Comparison of ENCODE assay signal across 8 mouse cellular contexts in the genomic region with DNA sequence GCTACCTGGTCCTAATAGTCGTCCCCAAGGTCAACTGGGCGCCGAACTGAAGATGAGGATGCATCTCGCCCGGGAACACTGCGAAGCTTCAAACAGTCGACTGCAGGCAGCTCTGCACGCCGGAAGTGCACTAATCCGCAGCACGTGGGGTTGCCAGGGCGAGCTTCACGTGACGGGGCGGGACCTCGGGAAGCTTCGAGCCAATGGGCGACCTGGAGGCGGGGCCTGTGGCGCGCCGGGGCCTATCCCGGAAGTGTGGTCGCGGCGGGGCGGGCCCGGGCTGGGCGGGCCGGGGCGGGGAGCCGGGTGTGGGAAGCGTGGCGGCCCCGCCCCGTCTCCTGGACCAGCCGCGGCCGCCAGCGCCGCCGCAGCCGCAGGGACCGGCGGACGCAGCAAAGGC. TPM values are rescaled to one million over a fixed set of nuclear protein-coding genes. Genes with fewer than 3 reads are reported as not detected.
DNase-seq lines count a peak whose midpoint lies in the region; ATAC-seq lines count a peak whose summit lies in the region.

TSS of gene Eif5a2 (plus strand) at position 283 of the 400 bp plus-strand sequence.

- peak; percentile 87 for DNase-seq in adrenal gland, adult 8-10 months
- peak; percentile 85 for DNase-seq in embryo, embryonic 11.5 days (ENCODE audit: low read depth, low spot score)
- DNase-seq in gastrocnemius, postnatal 36 days: peak; percentile 86
- peak; percentile 93 for DNase-seq in intestine, embryonic 14.5 days (ENCODE audit: low spot score)
- peak; percentile 91 to 97 for DNase-seq in left cerebral cortex, postnatal 10 days (ENCODE audit: extremely low spot score in 1 of 2, low spot score in 2 of 2)
- peak; percentile 96 to 97 for DNase-seq in right cerebral cortex, postnatal 10 days (ENCODE audit: low spot score in 2 of 2)
- DNase-seq in urinary bladder, postnatal 14 days (ENCODE audit: low spot score): peak; percentile 92

- H3K27ac ChIP-seq in intestine, embryonic 14.5 days (ENCODE audit: low read depth): no peak within 1 kb of the TSS

- no peaks in the 10 kb centered on the region for H3K9me3 ChIP-seq in intestine, embryonic 14.5 days (ENCODE audit: control insufficient read depth, low read length)

- no peaks in the 10 kb centered on the region for H3K36me3 ChIP-seq in intestine, embryonic 14.5 days (ENCODE audit: control insufficient read depth, insufficient read depth, low read length)

- peak; percentile 98 for ATAC-seq in intestine, embryonic 14.5 days (replicated peaks; ENCODE audit: low FRiP score, low TSS enrichment, low read depth)
- peak; percentile 94 for ATAC-seq in megakaryocyte progenitor cell, adult 5-6 weeks (replicated peaks; ENCODE audit: poor library complexity)

- peak within 1 kb of the TSS; percentile 63 for H3K9ac ChIP-seq in intestine, embryonic 14.5 days (ENCODE audit: low read length)

- H3K27me3 ChIP-seq in intestine, embryonic 14.5 days (replicated peaks; ENCODE audit: control insufficient read depth, insufficient read depth, low read length): 0 out of 2 replicates have a peak, but pooled peaks cover 3% of the 10 kb centered on the region

- peak within 1 kb of the TSS; percentile 97 for H3K4me2 ChIP-seq in intestine, embryonic 14.5 days (ENCODE audit: low read length)

- intact Hi-C loops in gastrocnemius, postnatal 36 days (cut with DNase I): no loop called here
- intact Hi-C loops in left cerebral cortex, postnatal 10 days (cut with DNase I): no loop called here

- peaks cover 7% of the 10 kb centered on the region; the same call in 1 of the 2 replicates for H3K4me1 ChIP-seq in intestine, embryonic 14.5 days (replicated peaks; ENCODE audit: control insufficient read depth, insufficient read depth, low read length)

- 3% methylated on average over 43 of the region's 46 CpGs for WGBS in intestine, embryonic 14.5 days

- H3K4me3 ChIP-seq in intestine, embryonic 14.5 days (ENCODE audit: low read depth, low read length): peak within 1 kb of the TSS; percentile 60

RNA-seq across cellular contexts. Expression of gene Eif5a2, which starts in this region (rescaled TPM):
- 1 to 10 TPM; 1.7 to 3.6 (median 2.8) TPM for total RNA-seq in adrenal gland, adult 8-10 months (2022)
- total RNA-seq in gastrocnemius, postnatal 36 days (2021): under 1 TPM; 0.64 to 0.72 TPM
- 7.0 and 8.3 TPM in 2 replicates for polyA plus RNA-seq in intestine, embryonic 14.5 days (2014; fragmentation: Nextera tagmentation; extraction: Ambion mirVana)
- 10 to 100 TPM; 18.2 to 18.6 TPM for total RNA-seq in left cerebral cortex, postnatal 10 days (2021)
- 2.1 and 3.0 TPM in 2 replicates for total RNA-seq in megakaryocyte progenitor cell, adult 5-6 weeks (2015)
- 1.4 and 2.5 TPM in 2 replicates for total RNA-seq in megakaryocyte progenitor cell, adult 5-6 weeks (2017)

Comparison
In these comparisons a context has a peak if more than half of its experiments do, and no peak if none do; other contexts are left out.
1. RNA of gene Eif5a2 (total RNA-seq): 18.2 to 18.6 TPM in left cerebral cortex, postnatal 10 days; 1.4 to 3.0 TPM in megakaryocyte progenitor cell, adult 5-6 weeks, 1.7 to 3.6 TPM in adrenal gland, adult 8-10 months and 0.64 to 0.72 TPM in gastrocnemius, postnatal 36 days; every median in the first group is over 4 times any median in the second.
2. Peak in DNase-seq in gastrocnemius, postnatal 36 days; RNA of the gene not detected or under 1 TPM.
3. Peak in every context shown above with its lines, with median percentiles within 50 percentile points of each other: DNase-seq.